ENCODE assay signal across 9 mouse cellular contexts in the genomic region with DNA sequence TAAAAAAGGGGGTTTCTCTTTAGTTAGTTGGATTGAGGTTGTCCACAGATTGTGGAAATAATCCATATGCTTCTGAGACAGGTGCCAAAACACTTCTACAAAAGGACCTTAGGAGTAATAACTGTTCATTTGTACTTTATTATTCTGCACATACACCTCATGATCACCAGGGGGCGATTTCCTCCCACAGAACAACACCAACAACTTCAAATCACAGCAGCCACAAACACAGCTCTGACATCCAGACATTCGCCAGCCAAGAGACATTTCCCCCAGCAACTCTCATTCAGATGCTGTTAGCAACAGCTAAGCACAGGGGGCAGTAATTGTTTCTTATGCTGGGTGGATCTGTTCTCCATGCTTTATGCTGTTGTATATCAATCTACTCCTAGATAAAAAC. TPM values are rescaled to one million over a fixed set of nuclear protein-coding genes. Genes with fewer than 3 reads are reported as not detected.
DNase-seq lines count a peak whose midpoint lies in the region; ATAC-seq and TF ChIP-seq lines count a peak whose summit lies in the region.
"Had no signal": no experiment of that assay in that cellular context is flagged by ENCODE, and none has a peak within 500 bp of the region (broad histone marks: within the 10 kb centered on the region; RNA-seq: fewer than 3 reads in every experiment).

No protein-coding gene starts in this region.

- no peak overlapping the region for H3K9ac ChIP-seq in kidney, embryonic 15.5 days

- no peaks in the 10 kb centered on the region for H3K9me3 ChIP-seq in kidney, embryonic 15.5 days (replicated peaks)

- peak; percentile 30 to 36 for DNase-seq in left cerebral cortex, postnatal 10 days (ENCODE audit: extremely low spot score in 1 of 2, low spot score in 2 of 2)
- DNase-seq in left cerebral cortex, adult 18-20 months (ENCODE audit: low spot score in 2 of 2) = no peak
- DNase-seq in ES-CJ7 (ENCODE audit: low read depth, low spot score) = peak; percentile 50
- DNase-seq in cerebellum, postnatal 14 days = peak; percentile 21 to 25
- peak; percentile 44 for DNase-seq in heart, adult 8-10 months (ENCODE audit: low spot score)

- no peak overlapping the region for H3K27ac ChIP-seq in kidney, embryonic 15.5 days
- H3K27ac ChIP-seq in testis, adult 2 months (ENCODE audit: control insufficient read depth, insufficient read depth, low read depth, low read length) = no peak overlapping the region

- H3K4me2 ChIP-seq in kidney, embryonic 15.5 days = no peak overlapping the region

- H3K27me3 ChIP-seq in kidney, embryonic 15.5 days = no peaks in the 10 kb centered on the region
- no peaks in the 10 kb centered on the region for H3K27me3 ChIP-seq in testis, adult 2 months (ENCODE audit: control insufficient read depth, insufficient read depth, low read length)

- TF ChIP-seq CTCF in testis, adult 2 months (IDR thresholded peaks at IDR 0.05; ENCODE audit: control insufficient read depth, insufficient read depth, insufficient replicate concordance, low read depth, low read length) = 0 out of 2 replicates have a peak, but pooled peaks have one; percentile 5

- H3K36me3 ChIP-seq in kidney, embryonic 15.5 days = no peaks in the 10 kb centered on the region
- no peaks in the 10 kb centered on the region for H3K36me3 ChIP-seq in testis, adult 2 months (ENCODE audit: control insufficient read depth, insufficient read depth, low read length)

- H3K4me1 ChIP-seq in kidney, embryonic 15.5 days = no peaks in the 10 kb centered on the region
- H3K4me1 ChIP-seq in testis, adult 2 months (ENCODE audit: control insufficient read depth, insufficient read depth, low read length) = no peaks in the 10 kb centered on the region

- no peak overlapping the region for H3K4me3 ChIP-seq in kidney, embryonic 15.5 days (replicated peaks)
- H3K4me3 ChIP-seq in testis, adult 2 months (ENCODE audit: control insufficient read depth, low read depth, low read length) = no peak overlapping the region

- 5% methylated on average over 2 of the region's 2 CpGs for WGBS in kidney, embryonic 15.5 days

- no peak for TF ChIP-seq POLR2A in testis, adult 2 months (IDR thresholded peaks at IDR 0.05; ENCODE audit: control insufficient read depth, low read depth, low read length)

- peak; percentile 52; the same call in 1 of the 2 replicates for ATAC-seq in kidney, embryonic 15.5 days (replicated peaks; ENCODE audit: low FRiP score)
- 0 out of 2 replicates have a peak, but pooled peaks have one; percentile 44 for ATAC-seq in megakaryocyte-erythroid progenitor cell, adult 5-6 weeks (replicated peaks; ENCODE audit: low FRiP score, low TSS enrichment, poor library complexity, severe bottlenecking)

- intact Hi-C loops in left cerebral cortex, postnatal 10 days (cut with DNase I) = loop anchor here (5.0 kb wide), 1 partner anchor 69 kb away; the partner anchor contains the start of gene Dtx4

RNA-seq across cellular contexts. Expression of gene Pfpl, which starts 5.3 kb away (rescaled TPM):
- under 1 TPM in 1 of 2 experiments, not detected in 1; 0.08 TPM for total RNA-seq in left cerebral cortex, postnatal 10 days (2021)
- total RNA-seq in left cerebral cortex, adult 18-20 months (2021) = not detected
- not detected for total RNA-seq in heart, adult 8-10 months (2022)
- polyA plus RNA-seq in kidney, embryonic 15.5 days (2015; fragmentation: Nextera tagmentation; extraction: Ambion mirVana) = not detected in 2 replicates
- total RNA-seq in megakaryocyte-erythroid progenitor cell, adult 5-6 weeks (2014; fragmentation: Nextera tagmentation) = not detected in 2 replicates
- total RNA-seq in megakaryocyte-erythroid progenitor cell, adult 5-6 weeks (2017) = not detected in 2 replicates
- 0.02 TPM in 2 replicates for polyA plus RNA-seq in testis, adult 2 months (2012; rRNA removed)
- total RNA-seq: left cerebral cortex, postnatal 14 days had no signal

RNA-seq across cellular contexts. Expression of gene Olfr1441, which starts 15.8 kb away (rescaled TPM):
- total RNA-seq in left cerebral cortex, postnatal 10 days (2021) = not detected
- total RNA-seq in left cerebral cortex, adult 18-20 months (2021) = not detected
- not detected for total RNA-seq in heart, adult 8-10 months (2022)
- not detected in 2 replicates for polyA plus RNA-seq in kidney, embryonic 15.5 days (2015; fragmentation: Nextera tagmentation; extraction: Ambion mirVana)
- not detected in 2 replicates for total RNA-seq in megakaryocyte-erythroid progenitor cell, adult 5-6 weeks (2014; fragmentation: Nextera tagmentation)
- total RNA-seq in megakaryocyte-erythroid progenitor cell, adult 5-6 weeks (2017) = not detected in 2 replicates
- polyA plus RNA-seq in testis, adult 2 months (2012; rRNA removed) = not detected in 2 replicates
- total RNA-seq: left cerebral cortex, postnatal 14 days had no signal

RNA-seq across cellular contexts. Expression of gene Mpeg1, which starts 27.5 kb away (rescaled TPM):
- total RNA-seq in left cerebral cortex, postnatal 10 days (2021) = 1 to 10 TPM; 4.8 to 5.1 TPM
- total RNA-seq in left cerebral cortex, adult 18-20 months (2021) = 1 to 10 TPM; 9.7 TPM
- 10 to 100 TPM in 1 of 4 experiments, 1 to 10 TPM in 3; 5.5 to 14.8 (median 6.2) TPM for total RNA-seq in heart, adult 8-10 months (2022)
- 0.57 and 0.62 TPM in 2 replicates for polyA plus RNA-seq in kidney, embryonic 15.5 days (2015; fragmentation: Nextera tagmentation; extraction: Ambion mirVana)
- total RNA-seq in megakaryocyte-erythroid progenitor cell, adult 5-6 weeks (2014; fragmentation: Nextera tagmentation) = 1.4 and 2.4 TPM in 2 replicates
- 2.6 and 5.4 TPM in 2 replicates for total RNA-seq in megakaryocyte-erythroid progenitor cell, adult 5-6 weeks (2017)
- polyA plus RNA-seq in testis, adult 2 months (2012; rRNA removed) = 2.8 and 3.3 TPM in 2 replicates

RNA-seq across cellular contexts. Expression of gene Olfr1440, which starts 46.0 kb away (rescaled TPM):
- not detected for total RNA-seq in left cerebral cortex, postnatal 10 days (2021)
- not detected for total RNA-seq in left cerebral cortex, adult 18-20 months (2021)
- not detected for total RNA-seq in heart, adult 8-10 months (2022)
- polyA plus RNA-seq in kidney, embryonic 15.5 days (2015; fragmentation: Nextera tagmentation; extraction: Ambion mirVana) = not detected in 2 replicates
- total RNA-seq in megakaryocyte-erythroid progenitor cell, adult 5-6 weeks (2014; fragmentation: Nextera tagmentation) = not detected in 2 replicates
- not detected in 2 replicates for total RNA-seq in megakaryocyte-erythroid progenitor cell, adult 5-6 weeks (2017)
- not detected in 2 replicates for polyA plus RNA-seq in testis, adult 2 months (2012; rRNA removed)
- total RNA-seq: left cerebral cortex, postnatal 14 days had no signal

Comparison
In these comparisons a context has a peak if more than half of its experiments do, and no peak if none do; other contexts are left out.
1. DNase-seq: peak in left cerebral cortex, postnatal 10 days (2 of 2), ES-CJ7 (single experiment), cerebellum, postnatal 14 days (2 of 2) and heart, adult 8-10 months (single experiment); none in left cerebral cortex, adult 18-20 months (0 of 2).